Mouse (Mus musculus) embryonic fibroblast, embryonic 13.5 days (primary cell): ENCODE data around the gene Gm20538.

Experiments
- CTCF ChIP-seq: IDR thresholded peaks from 2 replicates; pipeline ENCODE4 v1.5.1; 2011; ENCODE audit warnings: mild to moderate bottlenecking, control low read depth, low read length, moderate library complexity, borderline replicate concordance; ENCODE audit not compliant: insufficient read depth
- POLR2A ChIP-seq: IDR thresholded peaks from 2 replicates; pipeline ENCODE4 v1.6.1; 2011; ENCODE audit warnings: low read depth, mild to moderate bottlenecking, control low read depth, low read length, moderate library complexity

- TF ChIP-seq POLR2A (no peak), CTCF (no peak)
Observed at GRCm38 (mm10) chr19:44496941-44497340, 55.7 kb downstream of the Gm20538 start.
